Mouse (Mus musculus): Measurements from ENCODE around the gene Stap2. TPM values are rescaled to one million over a fixed set of nuclear protein-coding genes. Genes with fewer than 3 reads are reported as not detected.

Gene Stap2
- polyA plus RNA-seq (2015; fragmentation: Nextera tagmentation; extraction: Ambion mirVana) = 25.4 and 27.9 TPM in 2 replicates

DNA sequence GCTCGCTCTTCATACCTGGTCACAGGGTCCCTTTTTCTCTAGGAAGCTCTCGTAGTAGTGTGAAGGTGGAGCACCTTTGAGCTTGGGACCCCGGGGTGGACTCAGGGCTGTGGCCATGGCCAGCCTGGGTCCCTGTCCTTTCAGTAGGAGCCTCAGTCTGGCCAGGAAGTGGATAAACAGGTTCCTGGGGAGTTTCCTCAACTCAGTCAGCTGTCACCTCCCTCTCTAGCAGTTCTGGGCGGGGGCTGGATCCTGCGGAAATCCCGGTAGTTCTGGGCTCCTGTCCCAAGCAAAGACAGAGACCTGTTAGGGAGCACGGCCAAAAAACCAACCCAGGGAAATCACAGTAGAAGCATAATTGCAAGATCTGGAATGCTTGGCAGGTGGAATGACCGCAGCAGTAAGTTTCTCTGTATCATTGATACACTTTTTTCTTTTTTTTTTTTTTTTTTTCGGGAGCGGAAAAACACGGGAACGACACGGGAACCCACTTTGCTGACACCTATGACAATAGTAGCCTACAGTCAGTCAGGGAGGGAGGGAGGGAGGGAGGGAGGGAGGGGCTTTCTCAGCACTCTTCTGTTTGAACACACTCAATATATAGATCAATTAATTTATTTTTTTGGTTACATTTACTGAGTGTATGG, at the start of gene Stap2, which contains the start of gene Mpnd:
TSS of gene Stap2 (minus strand) at position 170 of the 647 bp plus-strand sequence.
TSS of gene Mpnd (plus strand) at position 297 of the 647 bp plus-strand sequence.
- Histone ChIP-seq H3K27ac (ENCODE audit: low read length) (peak within 1 kb of the TSS; percentile 45), H3K9me3 (ENCODE audit: control insufficient read depth, low read length) (no peaks in the 10 kb centered on the region), H3K4me1 (replicated peaks; ENCODE audit: control insufficient read depth, insufficient read depth, low read length) (peaks cover 15% of the 10 kb centered on the region), H3K4me2 (ENCODE audit: low read depth, low read length) (peak within 1 kb of the TSS; percentile 49), H3K9ac (ENCODE audit: low read length) (peak within 1 kb of the TSS; percentile 62), H3K4me3 (ENCODE audit: low read length) (peak within 1 kb of the TSS; percentile 41), H3K27me3 (ENCODE audit: control insufficient read depth, insufficient read depth, low read depth, low read length) (peaks cover 4% of the 10 kb centered on the region; the same call in 1 of the 2 replicates), H3K36me3 (ENCODE audit: control insufficient read depth, insufficient read depth, low read length) (no peaks in the 10 kb centered on the region)
- WGBS = 21% methylated on average over 13 of the region's 13 CpGs
- no peak for ATAC-seq (ENCODE audit: low read depth)

DNA sequence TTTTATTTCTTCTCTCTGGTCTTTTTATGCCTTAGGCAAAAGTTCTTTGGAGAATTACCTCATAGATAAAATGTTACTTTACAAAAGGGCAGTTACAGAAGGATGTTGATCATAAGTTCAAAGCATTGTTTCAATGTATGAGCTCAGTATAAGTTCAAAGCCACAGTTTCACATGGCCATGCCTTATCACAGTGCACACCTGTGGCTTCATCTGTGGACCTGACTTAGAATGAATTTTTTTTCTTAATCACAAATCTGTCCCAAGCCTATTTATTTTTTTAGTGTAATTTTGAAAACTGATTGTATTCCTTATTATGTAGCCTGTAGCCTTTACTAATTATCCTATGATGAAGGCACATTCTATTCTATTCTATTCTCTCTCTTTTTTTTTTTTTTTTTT, 49.6 kb upstream of the Stap2 start:
- peaks cover 41% of the 10 kb centered on the region for H3K36me3 ChIP-seq (ENCODE audit: control insufficient read depth, insufficient read depth, low read length)
- no peak overlapping the region for H3K9ac ChIP-seq (ENCODE audit: low read length)
- no peaks in the 10 kb centered on the region for H3K27me3 ChIP-seq (ENCODE audit: control insufficient read depth, insufficient read depth, low read depth, low read length)
- no peak overlapping the region for H3K4me2 ChIP-seq (ENCODE audit: low read depth, low read length)
- no peaks in the 10 kb centered on the region for H3K9me3 ChIP-seq (ENCODE audit: control insufficient read depth, low read length)
- ATAC-seq (ENCODE audit: low read depth) = no peak
- no peak overlapping the region for H3K27ac ChIP-seq (ENCODE audit: low read length)
- no peak overlapping the region for H3K4me3 ChIP-seq (ENCODE audit: low read length)
- H3K4me1 ChIP-seq (replicated peaks; ENCODE audit: control insufficient read depth, insufficient read depth, low read length) = no peaks in the 10 kb centered on the region

GRCm38 (mm10) chr17:56051369-56051768, 46.0 kb upstream of the Stap2 start:
- Histone ChIP-seq H3K27ac (ENCODE audit: low read length) (no peak overlapping the region), H3K9me3 (ENCODE audit: control insufficient read depth, low read length) (no peaks in the 10 kb centered on the region), H3K36me3 (ENCODE audit: control insufficient read depth, insufficient read depth, low read length) (peaks cover 41% of the 10 kb centered on the region), H3K4me1 (replicated peaks; ENCODE audit: control insufficient read depth, insufficient read depth, low read length) (no peaks in the 10 kb centered on the region), H3K9ac (ENCODE audit: low read length) (no peak overlapping the region), H3K27me3 (ENCODE audit: control insufficient read depth, insufficient read depth, low read depth, low read length) (no peaks in the 10 kb centered on the region), H3K4me3 (ENCODE audit: low read length) (no peak overlapping the region), H3K4me2 (ENCODE audit: low read depth, low read length) (no peak overlapping the region)
- WGBS = 69% methylated on average over 5 of the region's 5 CpGs
- no peak for ATAC-seq (ENCODE audit: low read depth)

- Histone ChIP-seq H3K4me1 (replicated peaks; ENCODE audit: control insufficient read depth, insufficient read depth, low read length) (peaks cover 15% of the 10 kb centered on the region), H3K27me3 (ENCODE audit: control insufficient read depth, insufficient read depth, low read depth, low read length) (no peaks in the 10 kb centered on the region), H3K9ac (ENCODE audit: low read length) (peak overlapping the region; percentile 87), H3K4me2 (ENCODE audit: low read depth, low read length) (peak overlapping the region; percentile 87), H3K4me3 (ENCODE audit: low read length) (peak overlapping the region; percentile 86), H3K36me3 (ENCODE audit: control insufficient read depth, insufficient read depth, low read length) (peaks cover 6% of the 10 kb centered on the region), H3K27ac (ENCODE audit: low read length) (peak overlapping the region; percentile 87), H3K9me3 (ENCODE audit: control insufficient read depth, low read length) (no peaks in the 10 kb centered on the region)
- WGBS = 1% methylated on average over 12 of the region's 12 CpGs
- no peak for ATAC-seq (ENCODE audit: low read depth)
These were observed 35.4 kb upstream of the Stap2 start for GRCm38 (mm10) chr17:56040857-56041163.

- Histone ChIP-seq H3K27me3 (ENCODE audit: control insufficient read depth, insufficient read depth, low read depth, low read length) (no peaks in the 10 kb centered on the region), H3K9me3 (ENCODE audit: control insufficient read depth, low read length) (no peaks in the 10 kb centered on the region), H3K4me1 (replicated peaks; ENCODE audit: control insufficient read depth, insufficient read depth, low read length) (peaks cover 18% of the 10 kb centered on the region), H3K4me2 (ENCODE audit: low read depth, low read length) (peak within 1 kb of the TSS; percentile 87), H3K9ac (ENCODE audit: low read length) (peak within 1 kb of the TSS; percentile 87), H3K36me3 (ENCODE audit: control insufficient read depth, insufficient read depth, low read length) (0 out of 2 replicates have a peak, but pooled peaks cover under 1% of the 10 kb centered on the region), H3K27ac (ENCODE audit: low read length) (peak within 1 kb of the TSS; percentile 87), H3K4me3 (ENCODE audit: low read length) (peak within 1 kb of the TSS; percentile 86)
- WGBS = 1% methylated on average over 67 of the region's 68 CpGs
- peak; percentile 90 for ATAC-seq (ENCODE audit: low read depth)
These were observed 34.9 kb upstream of the Stap2 start, which contains the start of gene Chaf1a for GRCm38 (mm10) chr17:56040030-56040856. TSS of gene Chaf1a (plus strand) at chr17:56040439.

- peak overlapping the region; percentile 56 for H3K27ac ChIP-seq (ENCODE audit: low read length)
- no peak for ATAC-seq (ENCODE audit: low read depth)
- H3K9ac ChIP-seq (ENCODE audit: low read length) = peak overlapping the region; percentile 62; the same call in 1 of the 2 replicates
These were observed 34.0 kb upstream of the Stap2 start for GRCm38 (mm10) chr17:56039345-56039744.

GRCm38 (mm10) chr17:56038583-56039261, 33.3 kb upstream of the Stap2 start:
- Histone ChIP-seq H3K36me3 (ENCODE audit: control insufficient read depth, insufficient read depth, low read length) (no peaks in the 10 kb centered on the region), H3K4me1 (replicated peaks; ENCODE audit: control insufficient read depth, insufficient read depth, low read length) (peaks cover 25% of the 10 kb centered on the region), H3K4me2 (ENCODE audit: low read depth, low read length) (no peak overlapping the region), H3K27me3 (ENCODE audit: control insufficient read depth, insufficient read depth, low read depth, low read length) (no peaks in the 10 kb centered on the region), H3K4me3 (ENCODE audit: low read length) (no peak overlapping the region), H3K9ac (ENCODE audit: low read length) (no peak overlapping the region), H3K27ac (ENCODE audit: low read length) (no peak overlapping the region), H3K9me3 (ENCODE audit: control insufficient read depth, low read length) (no peaks in the 10 kb centered on the region)
- ATAC-seq (ENCODE audit: low read depth) = no peak
- WGBS = 76% methylated on average over 8 of the region's 8 CpGs

More at GRCm38 (mm10) chr17:56039345-56039744, 34.0 kb upstream of the Stap2 start:
- Histone ChIP-seq H3K4me1 (replicated peaks; ENCODE audit: control insufficient read depth, insufficient read depth, low read length) (peaks cover 25% of the 10 kb centered on the region), H3K36me3 (ENCODE audit: control insufficient read depth, insufficient read depth, low read length) (no peaks in the 10 kb centered on the region), H3K27me3 (ENCODE audit: control insufficient read depth, insufficient read depth, low read depth, low read length) (no peaks in the 10 kb centered on the region), H3K9me3 (ENCODE audit: control insufficient read depth, low read length) (no peaks in the 10 kb centered on the region), H3K4me3 (ENCODE audit: low read length) (peak overlapping the region; percentile 86), H3K4me2 (ENCODE audit: low read depth, low read length) (peak overlapping the region; percentile 49)
- 74% methylated on average over 4 of the region's 4 CpGs for WGBS

- Histone ChIP-seq H3K9ac (ENCODE audit: low read length) (peak overlapping the region; percentile 67), H3K4me1 (replicated peaks; ENCODE audit: control insufficient read depth, insufficient read depth, low read length) (peaks cover 34% of the 10 kb centered on the region), H3K4me3 (ENCODE audit: low read length) (peak overlapping the region; percentile 79), H3K36me3 (ENCODE audit: control insufficient read depth, insufficient read depth, low read length) (no peaks in the 10 kb centered on the region), H3K4me2 (ENCODE audit: low read depth, low read length) (peak overlapping the region; percentile 53), H3K27ac (ENCODE audit: low read length) (no peak overlapping the region), H3K9me3 (ENCODE audit: control insufficient read depth, low read length) (no peaks in the 10 kb centered on the region), H3K27me3 (ENCODE audit: control insufficient read depth, insufficient read depth, low read depth, low read length) (no peaks in the 10 kb centered on the region)
- 0 out of 2 replicates have a peak, but pooled peaks have one; percentile 0 for ATAC-seq (ENCODE audit: low read depth)
- 33% methylated on average over 13 of the region's 13 CpGs for WGBS
These were observed 31.5 kb upstream of the Stap2 start for GRCm38 (mm10) chr17:56036901-56037287.

Measured in lung, embryonic 16.5 days (tissue).